Comparison of ENCODE assay signal across 8 mouse cellular contexts in the genomic region with DNA sequence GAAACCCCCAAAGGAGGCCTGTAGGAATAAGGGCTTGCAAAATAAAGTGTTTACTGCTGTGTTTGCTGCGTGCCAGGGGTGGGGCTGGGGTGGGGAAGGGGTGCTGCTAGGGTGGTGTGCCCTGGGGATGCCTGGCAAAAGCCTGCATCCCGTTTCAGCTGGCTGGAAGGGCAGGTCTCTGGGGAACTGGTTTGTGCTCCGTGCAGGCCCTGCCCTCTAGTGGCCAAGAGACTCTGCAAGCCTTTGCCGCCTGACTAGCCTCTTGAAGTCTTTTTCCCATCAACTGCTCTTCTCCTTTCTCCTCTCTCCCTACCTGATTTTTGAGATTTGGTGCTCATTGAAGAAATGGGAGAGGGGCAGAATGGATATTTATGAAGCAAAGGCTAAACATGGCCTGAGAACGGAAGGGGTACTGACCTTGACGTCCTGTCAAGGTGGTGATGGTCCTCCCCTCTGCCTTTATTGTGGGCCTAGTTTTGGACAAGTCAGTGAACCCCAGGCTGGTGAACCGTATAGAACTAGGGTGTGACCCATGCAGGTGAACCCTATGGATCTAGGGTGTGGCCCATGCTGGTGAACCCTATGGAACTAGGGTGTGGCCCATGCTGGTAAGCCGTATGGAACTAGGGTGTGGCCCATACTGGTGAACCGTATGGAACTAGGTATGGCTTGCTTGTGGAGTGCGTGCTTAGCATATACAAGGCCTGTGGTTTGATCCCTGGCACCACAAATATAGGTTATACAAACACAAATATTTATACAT. TPM values are rescaled to one million over a fixed set of nuclear protein-coding genes. Genes with fewer than 3 reads are reported as not detected.
DNase-seq lines count a peak whose midpoint lies in the region; ATAC-seq and TF ChIP-seq lines count a peak whose summit lies in the region.

No protein-coding gene starts in this region.

- H3K27me3 ChIP-seq in ES-Bruce4 (ENCODE audit: control insufficient read depth, insufficient read depth, low read length, poor library complexity, severe bottlenecking) = no peaks in the 10 kb centered on the region
- no peaks in the 10 kb centered on the region for H3K27me3 ChIP-seq in liver, postnatal 0 days (ENCODE audit: insufficient read depth, low read length)

- H3K36me3 ChIP-seq in ES-Bruce4 (ENCODE audit: control insufficient read depth, insufficient read depth, low read length, poor library complexity, severe bottlenecking) = no peaks in the 10 kb centered on the region
- H3K36me3 ChIP-seq in liver, postnatal 0 days (replicated peaks; ENCODE audit: insufficient read depth, low read length) = no peaks in the 10 kb centered on the region

- no peak for TF ChIP-seq EP300 in ES-Bruce4 (IDR thresholded peaks at IDR 0.05; ENCODE audit: insufficient read depth, low read depth, low read length)
- no peak for TF ChIP-seq EP300 in liver, postnatal 0 days (IDR thresholded peaks at IDR 0.05; ENCODE audit: low read depth)

- TF ChIP-seq POLR2A in ES-Bruce4 (IDR thresholded peaks at IDR 0.05; ENCODE audit: insufficient read depth, low read length) = no peak

- peak; percentile 52 to 85 for DNase-seq in adrenal gland, adult (ENCODE audit: inconsistent age in 2 of 2, low spot score in 1 of 2)
- DNase-seq in embryo, embryonic 10 days (ENCODE audit: low spot score) = peak; percentile 85
- DNase-seq in heart, adult 8-10 months (ENCODE audit: low spot score) = peak; percentile 63
- peak; percentile 85 to 86 for DNase-seq in kidney, postnatal 25 days
- DNase-seq in liver, postnatal 0 days = peak; percentile 71
- peak; percentile 52 for DNase-seq in ovary, postnatal 14 days (ENCODE audit: low spot score)

- H3K4me2 ChIP-seq in liver, postnatal 0 days (ENCODE audit: low read depth, low read length) = no peak overlapping the region

- ATAC-seq in liver, postnatal 0 days = 0 out of 2 replicates have a peak, but pooled peaks have one; percentile 33
- no peak for ATAC-seq in erythroblast, adult 5-6 weeks (replicated peaks; ENCODE audit: low FRiP score, poor library complexity, severe bottlenecking)

- 32% methylated on average over 10 of the region's 10 CpGs for WGBS in liver, postnatal 0 days (ENCODE audit: insufficient replicate concordance)

- H3K27ac ChIP-seq in ES-Bruce4 (ENCODE audit: insufficient read depth, low read length) = no peak overlapping the region
- H3K27ac ChIP-seq in liver, postnatal 0 days (ENCODE audit: low read depth) = no peak overlapping the region

- peaks cover 7% of the 10 kb centered on the region for H3K4me1 ChIP-seq in ES-Bruce4 (ENCODE audit: control insufficient read depth, insufficient read depth, low read length)
- H3K4me1 ChIP-seq in liver, postnatal 0 days (ENCODE audit: insufficient read depth) = no peaks in the 10 kb centered on the region

- peak; percentile 94 for TF ChIP-seq CTCF in ES-Bruce4 (IDR thresholded peaks at IDR 0.05; ENCODE audit: low read depth, low read length)
- TF ChIP-seq CTCF in liver, postnatal 0 days (IDR thresholded peaks at IDR 0.05; ENCODE audit: low read depth) = peak; percentile 89

- no peak overlapping the region for H3K9ac ChIP-seq in ES-Bruce4 (ENCODE audit: low read depth, poor library complexity, severe bottlenecking)
- H3K9ac ChIP-seq in liver, postnatal 0 days (replicated peaks) = no peak overlapping the region

- H3K4me3 ChIP-seq in ES-Bruce4 (ENCODE audit: low read depth, low read length) = no peak overlapping the region
- no peak overlapping the region for H3K4me3 ChIP-seq in liver, postnatal 0 days (ENCODE audit: low read depth, low read length)

- no peaks in the 10 kb centered on the region for H3K9me3 ChIP-seq in ES-Bruce4 (replicated peaks; ENCODE audit: control insufficient read depth, insufficient read depth, low read length, poor library complexity, severe bottlenecking)
- H3K9me3 ChIP-seq in liver, postnatal 0 days (ENCODE audit: low read length) = no peaks in the 10 kb centered on the region

RNA-seq across cellular contexts. Expression of a gene that starts 26.7 kb away (rescaled TPM):
- 62.3 and 67.2 TPM in 2 replicates for polyA plus RNA-seq in ES-Bruce4 (2011; ENCODE audit: insufficient read depth, insufficient read length, low read depth, missing spikeins)
- total RNA-seq in heart, adult 8-10 months (2022) = 10 to 100 TPM; 31.9 to 37.2 (median 34.1) TPM
- 23.6 and 24.1 TPM in 2 replicates for polyA plus RNA-seq in liver, postnatal 0 days (2015; fragmentation: Nextera tagmentation; extraction: Ambion mirVana)
- total RNA-seq in erythroblast, adult 5-6 weeks (2015; ENCODE audit: low replicate concordance) = 2.9 and 9.6 TPM in 2 replicates
- 3.3 and 6.0 TPM in 2 replicates for total RNA-seq in erythroblast, adult 5-6 weeks (2017; ENCODE audit: low replicate concordance)
